Mouse (Mus musculus): Measurements from ENCODE around the gene Tyw1. TPM values are rescaled to one million over a fixed set of nuclear protein-coding genes. Genes with fewer than 3 reads are reported as not detected.

The Tyw1 gene
- total RNA-seq, 2 experiments from 2014 or later: 7.8 to 9.1 TPM

GRCm38 (mm10) chr5:130355223-130355622 lies 99.8 kb downstream of the Tyw1 start:
- no peak for DNase-seq
- intact Hi-C loops (cut with DNase I; ENCODE audit: low total_unique reads): no loop called here

GRCm38 (mm10) chr5:130363111-130363510 lies 107.7 kb downstream of the Tyw1 start:
- no peak for DNase-seq
- intact Hi-C loops (cut with DNase I; ENCODE audit: low total_unique reads): no loop called here

GRCm38 (mm10) chr5:130363773-130364172 lies 108.4 kb downstream of the Tyw1 start:
- DNase-seq: no peak
- intact Hi-C loops (cut with DNase I; ENCODE audit: low total_unique reads): no loop called here

GRCm38 (mm10) chr5:130368236-130368635 lies 112.8 kb downstream of the Tyw1 start:
- no peak for DNase-seq

GRCm38 (mm10) chr5:130369237-130369636 lies 113.8 kb downstream of the Tyw1 start, which contains the start of gene Caln1:
Gene Caln1 (plus strand): TSS chr5:130369455.
- intact Hi-C loops (cut with DNase I; ENCODE audit: low total_unique reads): no loop called here
- DNase-seq: no peak

More at GRCm38 (mm10) chr5:130368236-130368635, 112.8 kb downstream of the Tyw1 start:
- intact Hi-C loops (cut with DNase I; ENCODE audit: low total_unique reads): no loop called here

- DNase-seq: no peak
- intact Hi-C loops (cut with DNase I; ENCODE audit: low total_unique reads): no loop called here
Measured at GRCm38 (mm10) chr5:130375411-130375810, 120.0 kb downstream of the Tyw1 start.

GRCm38 (mm10) chr5:130384222-130384912 lies 128.9 kb downstream of the Tyw1 start, which contains the start of gene A330070K13Rik:
Gene A330070K13Rik (minus strand): TSS chr5:130384631.
- DNase-seq: no peak
- intact Hi-C loops (cut with DNase I; ENCODE audit: low total_unique reads): no loop called here

GRCm38 (mm10) chr5:130386418-130386817 lies 131.0 kb downstream of the Tyw1 start:
- intact Hi-C loops (cut with DNase I; ENCODE audit: low total_unique reads): no loop called here

More at GRCm38 (mm10) chr5:130386418-130386817, 131.0 kb downstream of the Tyw1 start:
- no peak for DNase-seq

Other genes starting within 250 kb of the Tyw1 start
- gene Asl, start 226.4 kb upstream of the Tyw1 start, total RNA-seq (2021): 10 to 100 TPM; 12.5 to 15.8 TPM
- 10 to 100 TPM; 11.1 to 12.6 TPM for gene Crcp, start 226.3 kb upstream of the Tyw1 start, total RNA-seq (2021)
- gene Tpst1, start 182.3 kb upstream of the Tyw1 start, total RNA-seq (2021): 10 to 100 TPM; 15.6 to 22.6 TPM
- 1 to 10 TPM; 1.7 to 3.1 TPM for gene Kctd7, start 110.8 kb upstream of the Tyw1 start, total RNA-seq (2021)
- gene Rabgef1, start 83.8 kb upstream of the Tyw1 start, total RNA-seq (2021): 10 to 100 TPM; 46.4 to 46.9 TPM
- gene Tmem248, start 38.5 kb upstream of the Tyw1 start, total RNA-seq (2021): 10 to 100 TPM; 28.6 to 29.6 TPM
- gene Sbds, start 89 bp upstream of the Tyw1 start, total RNA-seq (2021): 10 to 100 TPM; 22.6 to 23.4 TPM
- under 1 TPM in 1 of 2 experiments, not detected in 1; 0.04 TPM for gene Caln1, start 113.8 kb downstream of the Tyw1 start, total RNA-seq (2021)
- not detected for gene A330070K13Rik, start 129.0 kb downstream of the Tyw1 start, total RNA-seq (2021)

Data from gastrocnemius, postnatal 14 days (tissue).